ENCODE assay signal across 8 mouse cellular contexts in the genomic region with DNA sequence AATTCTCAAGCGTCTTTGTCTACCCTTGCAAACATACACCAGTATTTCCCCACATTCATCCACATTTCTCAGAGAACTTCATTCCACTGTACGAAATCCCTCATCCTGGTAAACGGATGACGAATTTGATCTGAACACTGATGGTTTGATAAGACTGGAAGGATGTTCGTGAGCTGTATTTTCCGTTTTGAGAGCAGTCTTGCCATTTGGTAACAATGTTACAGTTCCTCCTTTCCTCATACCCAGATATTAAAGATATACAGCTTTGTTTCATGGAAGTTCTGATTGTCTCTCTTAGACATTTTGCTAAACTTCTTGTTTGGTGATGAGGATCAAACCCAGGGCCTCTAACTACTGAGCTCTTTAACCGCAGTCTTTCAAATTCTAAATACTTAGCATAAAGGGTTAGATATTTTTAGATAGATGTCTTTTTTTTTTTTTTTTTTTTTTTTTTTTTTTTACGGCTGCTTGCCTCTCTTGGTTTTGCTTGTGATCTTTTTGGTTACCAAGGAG. TPM values are rescaled to one million over a fixed set of nuclear protein-coding genes. Genes with fewer than 3 reads are reported as not detected.
DNase-seq lines count a peak whose midpoint lies in the region; ATAC-seq and TF ChIP-seq lines count a peak whose summit lies in the region.

No protein-coding gene starts in this region.

- no peak for TF ChIP-seq EP300 in liver, embryonic 14.5 days (IDR thresholded peaks at IDR 0.05; ENCODE audit: low read depth)
- TF ChIP-seq EP300 in stomach, postnatal 0 days (optimal IDR thresholded peaks at IDR 0.05), result no peak

- TF ChIP-seq CTCF in cerebellum, adult 2 months (IDR thresholded peaks at IDR 0.05; ENCODE audit: borderline replicate concordance, insufficient read depth, low read depth, low read length), result no peak
- TF ChIP-seq CTCF in liver, embryonic 14.5 days (IDR thresholded peaks at IDR 0.05; ENCODE audit: low read depth), result no peak
- TF ChIP-seq CTCF in stomach, postnatal 0 days (IDR thresholded peaks at IDR 0.05; ENCODE audit: low read depth), result no peak

- TF ChIP-seq POLR2A in cerebellum, adult 2 months (IDR thresholded peaks at IDR 0.05; ENCODE audit: borderline replicate concordance, insufficient read depth, low read length), result no peak

- H3K9me3 ChIP-seq in forebrain, embryonic 15.5 days, result no peaks in the 10 kb centered on the region
- H3K9me3 ChIP-seq in liver, embryonic 14.5 days (ENCODE audit: control insufficient read depth, low read length), result no peaks in the 10 kb centered on the region
- H3K9me3 ChIP-seq in stomach, postnatal 0 days (ENCODE audit: control insufficient read depth, low read length), result no peaks in the 10 kb centered on the region

- H3K27ac ChIP-seq in cerebellum, adult 2 months (ENCODE audit: insufficient read depth, low read length), result peak overlapping the region; percentile 96
- peak overlapping the region; percentile 79 for H3K27ac ChIP-seq in forebrain, embryonic 15.5 days (replicated peaks)
- H3K27ac ChIP-seq in liver, embryonic 14.5 days, result no peak overlapping the region
- H3K27ac ChIP-seq in stomach, postnatal 0 days (replicated peaks), result no peak overlapping the region

- WGBS in cerebellum, adult 2 months, result 59% methylated on average over 8 of the region's 8 CpGs
- WGBS in forebrain, embryonic 15.5 days, result 63% methylated on average over 8 of the region's 8 CpGs
- 19% methylated on average over 8 of the region's 8 CpGs for WGBS in liver, embryonic 14.5 days (ENCODE audit: insufficient replicate concordance)
- 38% methylated on average over 8 of the region's 8 CpGs for WGBS in stomach, postnatal 0 days

- peak overlapping the region; percentile 39 for H3K4me2 ChIP-seq in forebrain, embryonic 15.5 days (replicated peaks)
- peak overlapping the region; percentile 71 for H3K4me2 ChIP-seq in liver, embryonic 14.5 days (ENCODE audit: low read depth)
- peak overlapping the region; percentile 46 for H3K4me2 ChIP-seq in stomach, postnatal 0 days (replicated peaks; ENCODE audit: low read depth)

- H3K9ac ChIP-seq in forebrain, embryonic 15.5 days (replicated peaks), result peak overlapping the region; percentile 68
- peak overlapping the region; percentile 73 for H3K9ac ChIP-seq in liver, embryonic 14.5 days (replicated peaks)
- peak overlapping the region; percentile 67 for H3K9ac ChIP-seq in stomach, postnatal 0 days (ENCODE audit: low read length)

- no peaks in the 10 kb centered on the region for H3K36me3 ChIP-seq in forebrain, embryonic 15.5 days
- H3K36me3 ChIP-seq in liver, embryonic 14.5 days (replicated peaks; ENCODE audit: control insufficient read depth, insufficient read depth, low read depth), result no peaks in the 10 kb centered on the region
- no peaks in the 10 kb centered on the region for H3K36me3 ChIP-seq in stomach, postnatal 0 days (ENCODE audit: control insufficient read depth, insufficient read depth, low read length)

- no peaks in the 10 kb centered on the region for H3K27me3 ChIP-seq in cerebellum, adult 2 months (ENCODE audit: control insufficient read depth, insufficient read depth, low read length)
- H3K27me3 ChIP-seq in forebrain, embryonic 15.5 days, result no peaks in the 10 kb centered on the region
- no peaks in the 10 kb centered on the region; the same call in 1 of the 2 replicates for H3K27me3 ChIP-seq in liver, embryonic 14.5 days (ENCODE audit: control insufficient read depth, insufficient read depth, low read length)
- no peaks in the 10 kb centered on the region for H3K27me3 ChIP-seq in stomach, postnatal 0 days (ENCODE audit: control insufficient read depth, insufficient read depth, low read length)

- DNase-seq in cerebellum, adult 2 months, result no peak
- DNase-seq in cerebellum, adult 18-20 months, result no peak
- DNase-seq in CD4-positive, CD25-positive, alpha-beta regulatory T cell, adult 2 months (ENCODE audit: low read depth, low spot score), result peak; percentile 63
- peak in 1 of 3 experiments; percentile 23 for DNase-seq in liver, embryonic 14.5 days (ENCODE audit: low read depth in 3 of 3, low spot score in 3 of 3)
- DNase-seq in stomach, postnatal 0 days (ENCODE audit: low spot score), result no peak
- no peak for DNase-seq in layer of hippocampus, postnatal 25 days (ENCODE audit: extremely low spot score in 1 of 2, low spot score in 1 of 2)
- no peak for DNase-seq in urinary bladder, postnatal 14 days (ENCODE audit: low spot score)

- ATAC-seq in forebrain, embryonic 15.5 days (replicated peaks), result no peak
- ATAC-seq in liver, embryonic 14.5 days (ENCODE audit: insufficient read depth), result no peak
- ATAC-seq in stomach, postnatal 0 days (ENCODE audit: low FRiP score, low TSS enrichment), result no peak

- peaks cover 4% of the 10 kb centered on the region for H3K4me1 ChIP-seq in cerebellum, adult 2 months (ENCODE audit: control insufficient read depth, insufficient read depth, low read length)
- H3K4me1 ChIP-seq in forebrain, embryonic 15.5 days, result peaks cover 23% of the 10 kb centered on the region
- H3K4me1 ChIP-seq in liver, embryonic 14.5 days (replicated peaks; ENCODE audit: control insufficient read depth in 2 of 2, insufficient read depth in 2 of 2, low read length in 1 of 2), result peaks cover 6 to 13% of the 10 kb centered on the region in 2 experiments
- peaks cover 2% of the 10 kb centered on the region; the same call in 1 of the 2 replicates for H3K4me1 ChIP-seq in stomach, postnatal 0 days (replicated peaks; ENCODE audit: control insufficient read depth, insufficient read depth)

- peak overlapping the region; percentile 99 for H3K4me3 ChIP-seq in cerebellum, adult 2 months (replicated peaks; ENCODE audit: insufficient read depth, low read depth, low read length)
- H3K4me3 ChIP-seq in forebrain, embryonic 15.5 days, result peak overlapping the region; percentile 62
- H3K4me3 ChIP-seq in liver, embryonic 14.5 days (ENCODE audit: insufficient read depth in 1 of 2, low read depth in 2 of 2, low read length in 2 of 2), result peak overlapping the region; percentile 94 to 96
- peak overlapping the region; percentile 98 for H3K4me3 ChIP-seq in stomach, postnatal 0 days (ENCODE audit: low read depth, low read length)

RNA-seq across cellular contexts. Expression of a gene that starts 0.6 kb away (rescaled TPM):
- polyA plus RNA-seq in cerebellum, adult 2 months (2012; rRNA removed), result 14.8 and 16.2 TPM in 2 replicates
- 10.9 and 12.5 TPM in 2 replicates for polyA plus RNA-seq in forebrain, embryonic 15.5 days (2015; fragmentation: Nextera tagmentation; extraction: Ambion mirVana)
- 1.7 and 2.6 TPM in 2 replicates for polyA plus RNA-seq in liver, embryonic 14.5 days (2012; rRNA removed)
- polyA plus RNA-seq in liver, embryonic 14.5 days (2014; fragmentation: Nextera tagmentation; extraction: Ambion mirVana), result 4.6 and 4.9 TPM in 2 replicates
- 5.1 and 5.3 TPM in 2 replicates for polyA plus RNA-seq in stomach, postnatal 0 days (2015; fragmentation: Nextera tagmentation; extraction: Ambion mirVana)
- total RNA-seq in layer of hippocampus, postnatal 25 days (2021), result 10 to 100 TPM; 31.0 to 31.2 TPM

Comparison
In these comparisons a context has a peak if more than half of its experiments do, and no peak if none do; other contexts are left out.
1. H3K27ac ChIP-seq: peak in cerebellum, adult 2 months (single experiment) and forebrain, embryonic 15.5 days (single experiment); none in liver, embryonic 14.5 days (single experiment) and stomach, postnatal 0 days (single experiment).
2. Peak in every context shown above with its lines, with median percentiles within 50 percentile points of each other: H3K4me3 ChIP-seq, H3K4me2 ChIP-seq and H3K9ac ChIP-seq.